Mouse (Mus musculus) olfactory bulb, adult 2 months (tissue): Measurements from ENCODE around the gene Nup88.

ENCODE experiments used
- CTCF ChIP-seq: fragments of 200-500 bp; IDR thresholded peaks from 2 replicates; pipeline ENCODE4 v1.5.1; 2012; ENCODE audit warnings: low read depth, mild to moderate bottlenecking, low read length, moderate library complexity; ENCODE audit not compliant: insufficient read depth
- POLR2A ChIP-seq: fragments of 200-500 bp; IDR thresholded peaks from 2 replicates; pipeline ENCODE4 v1.6.1; 2012; ENCODE audit warnings: mild to moderate bottlenecking, low read depth, low read length, moderate library complexity; ENCODE audit not compliant: insufficient read depth

- TF ChIP-seq CTCF (no peak), POLR2A (no peak)
Measured at GRCm38 (mm10) chr11:70942596-70942995, 27.2 kb downstream of the Nup88 start.
